Mouse (Mus musculus): ENCODE measurements around the gene Aimp2. TPM values are rescaled to one million over a fixed set of nuclear protein-coding genes. Genes with fewer than 3 reads are reported as not detected.

Aimp2 gene
- polyA plus RNA-seq, 1 experiment: not detected

DNA sequence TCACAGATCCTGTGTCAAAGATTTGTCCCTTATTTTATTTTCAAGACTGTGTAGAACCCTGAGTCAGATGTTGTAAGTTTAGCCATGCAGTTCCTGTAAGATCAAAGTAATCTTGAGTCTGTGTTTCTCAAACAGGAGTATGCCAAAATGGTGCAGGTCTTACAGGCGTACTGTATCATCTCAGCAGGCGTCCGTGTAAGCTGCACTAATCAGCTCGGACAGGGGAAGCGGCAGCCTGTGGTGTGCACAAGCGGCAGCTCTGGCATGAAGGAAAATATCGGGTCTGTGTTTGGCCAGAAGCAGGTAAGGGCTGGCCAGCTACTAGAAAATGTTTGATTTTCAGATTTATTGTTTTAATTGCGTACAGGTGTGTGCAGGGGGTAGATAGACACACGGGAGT is 6.6 kb upstream of the Aimp2 start:
- TF ChIP-seq POLR2A (IDR thresholded peaks at IDR 0.05; ENCODE audit: insufficient read depth, low read depth, low read length) (no peak), CTCF (IDR thresholded peaks at IDR 0.05; ENCODE audit: insufficient read depth, low read depth, low read length) (no peak)
- H3K27ac ChIP-seq (ENCODE audit: insufficient read depth, low read depth, low read length): no peak overlapping the region
- WGBS: 93% methylated on average over 9 of the region's 9 CpGs
- no peak overlapping the region for H3K4me3 ChIP-seq (ENCODE audit: insufficient read depth, low read depth, low read length)
- no peaks in the 10 kb centered on the region for H3K4me1 ChIP-seq (ENCODE audit: control insufficient read depth, insufficient read depth, low read length)

DNA sequence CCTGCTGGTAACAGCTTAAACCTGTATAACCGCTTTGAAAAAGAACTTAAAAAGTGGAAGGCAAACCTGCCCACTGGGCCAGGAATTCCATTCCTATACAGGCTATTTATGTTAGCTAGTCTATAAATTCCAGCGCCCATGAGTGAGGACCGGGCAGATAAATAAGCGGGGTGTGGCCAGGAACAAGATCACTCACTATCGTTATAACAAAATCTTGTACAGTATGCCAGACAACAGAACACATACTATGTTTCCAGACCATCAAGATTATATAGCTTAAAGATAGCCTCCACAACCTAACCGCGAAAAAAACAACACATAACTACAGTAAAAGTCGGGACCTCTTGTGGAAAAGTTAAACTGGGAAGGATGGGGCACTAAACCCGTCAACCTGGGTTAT is 721 bp downstream of the Aimp2 start:
- TF ChIP-seq POLR2A (IDR thresholded peaks at IDR 0.05; ENCODE audit: insufficient read depth, low read depth, low read length): no peak
- TF ChIP-seq CTCF (IDR thresholded peaks at IDR 0.05; ENCODE audit: insufficient read depth, low read depth, low read length): no peak
- H3K4me1 ChIP-seq (ENCODE audit: control insufficient read depth, insufficient read depth, low read length): peaks cover 3% of the 10 kb centered on the region
- WGBS: 1% methylated on average over 9 of the region's 9 CpGs
- H3K4me3 ChIP-seq (ENCODE audit: insufficient read depth, low read depth, low read length): peak overlapping the region; percentile 82
- peak overlapping the region; percentile 43; the same call in 1 of the 2 replicates for H3K27ac ChIP-seq (ENCODE audit: insufficient read depth, low read depth, low read length)

DNA sequence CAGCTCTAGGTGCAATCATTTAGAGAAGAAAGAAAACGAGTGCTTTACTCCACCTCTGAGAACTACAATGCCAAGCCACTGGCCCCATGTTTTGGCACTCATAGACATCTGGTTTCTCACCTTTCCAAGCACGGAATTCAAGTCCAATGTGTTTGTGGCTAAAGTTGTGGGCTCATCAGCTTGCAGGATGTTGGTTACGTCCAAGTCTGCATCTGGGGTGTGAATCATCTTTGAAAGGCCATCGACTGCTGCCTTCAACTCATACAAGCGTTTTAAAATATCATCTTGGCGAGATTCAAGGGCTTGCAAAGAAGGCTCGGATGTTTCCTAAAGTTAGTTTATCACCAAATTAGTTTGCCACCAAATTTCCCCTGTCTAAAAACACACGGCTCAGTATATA is 3.2 kb downstream of the Aimp2 start:
- Histone ChIP-seq H3K4me3 (ENCODE audit: insufficient read depth, low read depth, low read length) (no peak overlapping the region), H3K4me1 (ENCODE audit: control insufficient read depth, insufficient read depth, low read length) (peaks cover 3% of the 10 kb centered on the region), H3K27ac (ENCODE audit: insufficient read depth, low read depth, low read length) (no peak overlapping the region)
- WGBS: 89% methylated on average over 8 of the region's 8 CpGs
- TF ChIP-seq POLR2A (IDR thresholded peaks at IDR 0.05; ENCODE audit: insufficient read depth, low read depth, low read length) (no peak), CTCF (IDR thresholded peaks at IDR 0.05; ENCODE audit: insufficient read depth, low read depth, low read length) (no peak)

DNA sequence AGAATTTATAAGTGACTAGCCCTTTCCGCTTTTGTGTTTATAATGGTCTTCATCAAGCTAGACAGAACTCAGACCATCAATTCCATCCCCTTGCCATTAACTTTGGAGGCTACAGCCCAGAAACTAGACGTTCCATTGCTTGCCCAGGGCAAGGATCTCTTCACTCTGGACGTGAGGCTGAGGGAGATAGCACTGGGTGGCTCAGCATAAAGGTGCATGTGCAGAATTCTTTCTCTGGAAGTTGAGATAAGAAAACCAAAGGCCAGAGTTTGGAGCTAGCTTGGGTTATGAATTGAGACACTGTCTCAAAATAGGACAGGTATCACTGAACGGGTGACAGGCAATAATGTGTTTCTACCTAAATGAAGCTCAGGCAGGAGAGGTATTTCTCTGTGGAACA is 5.8 kb downstream of the Aimp2 start:
- TF ChIP-seq POLR2A (IDR thresholded peaks at IDR 0.05; ENCODE audit: insufficient read depth, low read depth, low read length) (no peak), CTCF (IDR thresholded peaks at IDR 0.05; ENCODE audit: insufficient read depth, low read depth, low read length) (no peak)
- WGBS: 87% methylated on average over 4 of the region's 4 CpGs

DNA sequence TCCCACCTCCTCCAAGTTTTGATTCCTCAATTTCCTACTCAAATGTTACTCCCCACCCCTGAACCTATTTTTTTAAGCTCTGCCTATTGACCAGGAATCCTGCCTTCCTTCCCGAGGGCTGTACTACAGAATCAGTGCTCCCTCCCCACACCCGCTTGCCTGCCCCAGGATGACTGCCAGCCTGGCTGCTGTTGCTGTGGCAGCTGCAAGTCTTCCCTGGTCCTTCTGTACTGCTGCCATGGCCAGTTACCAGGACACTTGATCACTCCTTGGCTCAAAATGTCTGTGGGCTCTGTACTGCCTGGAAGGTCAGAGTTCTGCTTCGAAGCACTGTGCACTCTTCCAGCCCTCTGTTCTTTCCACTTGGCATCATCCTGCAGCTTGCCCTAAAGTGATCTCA is 7.5 kb downstream of the Aimp2 start:
- TF ChIP-seq POLR2A (IDR thresholded peaks at IDR 0.05; ENCODE audit: insufficient read depth, low read depth, low read length): no peak
- no peak for TF ChIP-seq CTCF (IDR thresholded peaks at IDR 0.05; ENCODE audit: insufficient read depth, low read depth, low read length)
- no peak overlapping the region for H3K4me3 ChIP-seq (ENCODE audit: insufficient read depth, low read depth, low read length)
- H3K4me1 ChIP-seq (ENCODE audit: control insufficient read depth, insufficient read depth, low read length): no peaks in the 10 kb centered on the region
- 35% methylated on average over 3 of the region's 3 CpGs for WGBS
- H3K27ac ChIP-seq (ENCODE audit: insufficient read depth, low read depth, low read length): no peak overlapping the region

More for the DNA sequence above, 5.8 kb downstream of the Aimp2 start:
- Histone ChIP-seq H3K4me3 (ENCODE audit: insufficient read depth, low read depth, low read length) (no peak overlapping the region), H3K27ac (ENCODE audit: insufficient read depth, low read depth, low read length) (no peak overlapping the region), H3K4me1 (ENCODE audit: control insufficient read depth, insufficient read depth, low read length) (peaks cover 3% of the 10 kb centered on the region)

DNA sequence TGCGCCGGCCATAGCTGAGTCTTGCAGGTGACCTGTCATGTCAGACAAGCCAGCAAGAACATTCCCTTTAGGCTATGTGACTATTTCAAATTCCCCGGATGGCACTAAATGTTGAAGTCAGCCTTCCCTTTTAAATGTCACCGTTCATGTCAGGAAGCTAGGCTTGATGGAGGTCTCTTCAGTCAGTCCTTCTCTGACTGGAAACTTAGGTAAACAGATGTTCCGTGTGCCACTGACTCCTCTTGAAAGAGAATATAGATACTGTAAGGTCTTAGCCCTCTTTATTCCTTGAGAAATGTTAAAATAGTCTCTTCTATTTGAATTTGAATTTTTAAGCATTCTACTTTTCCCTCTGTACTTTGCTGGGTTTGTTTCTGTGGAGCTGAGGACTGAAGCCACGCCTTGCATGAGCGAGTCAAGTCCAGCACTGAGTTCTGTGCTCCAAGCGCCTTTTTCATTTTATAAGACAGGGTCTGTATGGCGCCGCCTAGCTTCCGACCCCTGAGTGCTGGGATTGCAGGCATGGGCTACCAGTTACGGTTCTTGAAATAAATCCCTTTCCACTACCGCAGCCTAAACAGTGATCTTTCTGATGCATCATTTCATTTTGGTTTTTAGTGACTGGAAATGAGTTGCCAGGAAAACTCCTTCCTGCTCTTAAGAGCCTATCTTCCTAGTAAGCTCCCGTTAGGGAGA is 11.9 kb downstream of the Aimp2 start, which contains the start of gene Ankrd61:
Ankrd61 (minus strand) TSS at position 51 of the 696 bp plus-strand sequence.
- H3K4me1 ChIP-seq (ENCODE audit: control insufficient read depth, insufficient read depth, low read length): no peaks in the 10 kb centered on the region
- H3K27ac ChIP-seq (ENCODE audit: insufficient read depth, low read depth, low read length): no peak within 1 kb of the TSS
- no peak for TF ChIP-seq POLR2A (IDR thresholded peaks at IDR 0.05; ENCODE audit: insufficient read depth, low read depth, low read length)
- no peak for TF ChIP-seq CTCF (IDR thresholded peaks at IDR 0.05; ENCODE audit: insufficient read depth, low read depth, low read length)
- no peak within 1 kb of the TSS for H3K4me3 ChIP-seq (ENCODE audit: insufficient read depth, low read depth, low read length)
- 91% methylated on average over 14 of the region's 14 CpGs for WGBS

DNA sequence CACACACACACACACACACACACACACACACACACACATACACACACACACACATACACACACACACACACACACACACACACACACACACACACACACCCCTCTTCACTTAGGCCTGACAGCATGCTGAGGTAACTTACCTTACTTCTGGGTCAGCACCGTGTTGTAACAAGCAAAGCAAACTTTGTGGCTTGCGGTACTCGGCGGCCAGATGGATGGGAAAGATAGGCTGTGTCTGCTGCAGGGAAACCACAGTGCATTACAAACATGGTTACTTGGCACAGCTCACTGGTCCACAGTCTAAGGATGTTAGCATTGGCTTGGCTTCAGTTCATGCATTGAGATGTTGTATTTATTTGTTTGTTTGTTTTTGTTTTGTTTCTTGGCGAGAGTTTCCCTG is 16.3 kb downstream of the Aimp2 start:
- H3K27ac ChIP-seq (ENCODE audit: insufficient read depth, low read depth, low read length): no peak overlapping the region
- no peaks in the 10 kb centered on the region for H3K4me1 ChIP-seq (ENCODE audit: control insufficient read depth, insufficient read depth, low read length)
- H3K4me3 ChIP-seq (ENCODE audit: insufficient read depth, low read depth, low read length): no peak overlapping the region
- 65% methylated on average over 5 of the region's 5 CpGs for WGBS
- TF ChIP-seq CTCF (IDR thresholded peaks at IDR 0.05; ENCODE audit: insufficient read depth, low read depth, low read length): no peak
- no peak for TF ChIP-seq POLR2A (IDR thresholded peaks at IDR 0.05; ENCODE audit: insufficient read depth, low read depth, low read length)

DNA sequence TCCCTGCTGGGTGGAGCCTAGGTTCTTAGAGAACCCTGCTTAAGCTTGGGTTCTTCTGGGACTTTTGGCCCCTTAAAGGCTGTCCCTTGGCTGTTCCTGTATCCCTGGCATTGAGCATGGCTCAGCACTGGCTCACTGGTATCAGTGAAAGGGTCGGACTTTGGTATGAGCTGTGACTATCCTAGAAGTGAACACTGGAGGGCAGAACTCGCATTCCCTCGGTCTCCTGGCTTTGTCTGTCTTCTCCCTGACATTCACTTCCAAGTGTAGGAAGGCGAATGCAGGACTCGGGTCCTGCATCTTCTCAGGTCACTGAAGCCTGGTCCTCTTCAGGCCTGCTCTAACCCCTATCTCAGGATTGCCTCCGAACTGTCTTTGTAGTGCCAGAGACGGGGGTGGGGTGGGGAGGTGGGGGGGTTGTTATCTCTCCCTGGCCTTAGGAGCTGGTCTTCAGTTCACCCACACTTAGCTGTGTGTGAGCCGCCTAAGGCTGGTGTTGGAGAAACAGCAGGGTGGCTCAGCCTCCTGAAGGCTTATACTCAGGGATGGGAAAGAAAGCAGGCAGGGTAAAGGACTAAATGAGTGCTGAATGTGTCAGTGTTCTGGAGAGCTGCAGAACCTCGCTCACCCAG is 17.3 kb downstream of the Aimp2 start:
- TF ChIP-seq POLR2A (IDR thresholded peaks at IDR 0.05; ENCODE audit: insufficient read depth, low read depth, low read length) (no peak), CTCF (IDR thresholded peaks at IDR 0.05; ENCODE audit: insufficient read depth, low read depth, low read length) (no peak)
- 73% methylated on average over 9 of the region's 9 CpGs for WGBS
- Histone ChIP-seq H3K27ac (ENCODE audit: insufficient read depth, low read depth, low read length) (no peak overlapping the region), H3K4me3 (ENCODE audit: insufficient read depth, low read depth, low read length) (no peak overlapping the region), H3K4me1 (ENCODE audit: control insufficient read depth, insufficient read depth, low read length) (no peaks in the 10 kb centered on the region)

DNA sequence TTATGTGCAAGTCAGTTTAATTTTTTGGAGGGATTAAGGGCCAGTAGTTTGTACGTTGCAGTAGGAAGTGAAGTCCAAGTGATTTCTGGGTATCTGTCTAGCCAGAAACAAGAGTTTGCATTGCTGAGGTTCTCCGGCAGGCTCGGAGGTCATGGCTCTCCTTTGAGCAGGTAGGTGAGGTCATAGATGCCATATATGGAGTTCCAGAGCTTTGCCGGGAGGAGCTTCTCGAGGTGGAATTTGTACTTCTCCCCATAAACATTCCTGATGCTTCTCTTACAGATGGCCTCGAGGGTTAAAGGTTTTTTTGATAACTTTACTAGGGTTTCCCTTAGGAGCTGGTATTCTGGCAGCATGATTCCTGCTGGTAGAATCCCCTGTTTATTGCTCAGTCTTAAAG is 18.9 kb downstream of the Aimp2 start:
- WGBS: 91% methylated on average over 6 of the region's 6 CpGs
- no peak overlapping the region for H3K27ac ChIP-seq (ENCODE audit: insufficient read depth, low read depth, low read length)
- TF ChIP-seq CTCF (IDR thresholded peaks at IDR 0.05; ENCODE audit: insufficient read depth, low read depth, low read length): no peak
- no peak for TF ChIP-seq POLR2A (IDR thresholded peaks at IDR 0.05; ENCODE audit: insufficient read depth, low read depth, low read length)
- H3K4me1 ChIP-seq (ENCODE audit: control insufficient read depth, insufficient read depth, low read length): no peaks in the 10 kb centered on the region
- H3K4me3 ChIP-seq (ENCODE audit: insufficient read depth, low read depth, low read length): no peak overlapping the region
